Comparison of ENCODE assay signal across 26 mouse cellular contexts in the genomic region with DNA sequence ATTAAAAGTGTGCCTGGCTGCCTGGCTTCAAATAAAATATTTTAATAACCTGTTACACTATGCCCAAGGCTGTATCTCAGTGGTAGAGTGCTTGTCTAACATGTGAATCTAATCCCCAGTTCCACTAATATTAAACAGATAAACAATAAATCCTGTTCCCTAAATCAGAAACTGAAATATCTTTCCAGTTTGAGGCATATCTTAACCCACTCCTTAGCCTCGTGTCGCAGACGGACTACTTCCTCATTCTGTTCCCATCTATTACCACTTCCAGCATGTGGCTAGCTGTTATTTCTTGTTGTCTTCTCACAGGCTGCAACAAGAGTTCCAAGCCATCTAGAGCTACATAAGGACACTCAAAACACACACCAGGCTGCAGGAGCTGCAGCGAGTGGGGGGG. TPM values are rescaled to one million over a fixed set of nuclear protein-coding genes. Genes with fewer than 3 reads are reported as not detected.
DNase-seq lines count a peak whose midpoint lies in the region; ATAC-seq and TF ChIP-seq lines count a peak whose summit lies in the region.
"Had no signal": no experiment of that assay in that cellular context is flagged by ENCODE, and none has a peak within 500 bp of the region (broad histone marks: within the 10 kb centered on the region; RNA-seq: fewer than 3 reads in every experiment).

No protein-coding gene starts in this region.

- H3K4me3 ChIP-seq in liver, adult 2 months (ENCODE audit: insufficient read depth, low read depth, low read length), result no peak overlapping the region
- H3K4me3 ChIP-seq in CH12.LX (replicated peaks in 1 of 3; ENCODE audit: low read depth in 2 of 3, low read length in 2 of 3, poor library complexity in 1 of 3), result no peak overlapping the region
- H3K4me3 ChIP-seq: embryonic facial prominence, embryonic 10.5 days; forebrain, embryonic 10.5 days; heart, embryonic 15.5 days; layer of hippocampus, adult 2 months; limb, embryonic 12.5 days; lung, embryonic 15.5 days; neural tube, embryonic 15.5 days had no signal

- DNase-seq in liver, adult 2 months (ENCODE audit: extremely low read depth, low read depth, low spot score), result peak; percentile 29
- DNase-seq in liver (no peak), CH12.LX (ENCODE audit: extremely low read depth) (no peak)
- DNase-seq in urinary bladder, postnatal 4 days (ENCODE audit: low spot score in 2 of 2), result no peak
- DNase-seq in cerebellum, postnatal 25 days, result no peak
- DNase-seq in adrenal gland, adult 8-10 months, result no peak
- DNase-seq: adrenal gland, postnatal 25 days; cerebellum, adult 9-10 months; forebrain, postnatal 0 days; gastrocnemius, postnatal 36 days; heart, postnatal 4 days; kidney, postnatal 25 days; layer of hippocampus, postnatal 36 days had no signal

- H3K4me1 ChIP-seq in liver, adult 2 months (ENCODE audit: control insufficient read depth, insufficient read depth, low read length), result no peaks in the 10 kb centered on the region
- peaks cover 8 to 38% of the 10 kb centered on the region in 2 experiments for H3K4me1 ChIP-seq in CH12.LX (ENCODE audit: control insufficient read depth in 1 of 2, insufficient read depth in 2 of 2)

- WGBS in liver, adult 2 months, result 83% methylated on average over 3 of the region's 4 CpGs

- dilution Hi-C loops in CH12.LX (cut with MboI; ENCODE audit: extremely low pct_ligation_motif_present, extremely low pct_unique_long_range_greater_than_20kb, low sequenced_read_pairs), result no loop called here

- no peaks in the 10 kb centered on the region for H3K36me3 ChIP-seq in liver, adult 2 months (ENCODE audit: control insufficient read depth, insufficient read depth, low read length)
- peaks cover 0 to 3% of the 10 kb centered on the region in 2 experiments for H3K36me3 ChIP-seq in CH12.LX (replicated peaks in 1 of 2; ENCODE audit: control insufficient read depth in 1 of 2, insufficient read depth in 1 of 2, low read length in 1 of 2)
- H3K36me3 ChIP-seq: embryonic facial prominence, embryonic 10.5 days; forebrain, embryonic 10.5 days; heart, embryonic 15.5 days; limb, embryonic 12.5 days; lung, embryonic 15.5 days; neural tube, embryonic 15.5 days had no signal

- H3K27me3 ChIP-seq in liver, adult 2 months (ENCODE audit: control insufficient read depth, insufficient read depth, low read length), result no peaks in the 10 kb centered on the region
- H3K27me3 ChIP-seq in CH12.LX (replicated peaks), result no peaks in the 10 kb centered on the region
- H3K27me3 ChIP-seq: heart, embryonic 15.5 days; limb, embryonic 12.5 days; lung, embryonic 15.5 days; neural tube, embryonic 15.5 days had no signal

- in situ Hi-C loops in CH12.LX (cut with MboI; ENCODE audit: low pct_ligation_motif_present, low pct_unique_long_range_greater_than_20kb, low sequenced_read_pairs), result no loop called here

- H3K79me2 ChIP-seq in liver, adult 2 months (ENCODE audit: control insufficient read depth, insufficient read depth, low read length), result no peaks in the 10 kb centered on the region
- H3K79me2 ChIP-seq in CH12.LX (replicated peaks; ENCODE audit: control insufficient read depth, extremely low read depth, insufficient read depth, poor library complexity, severe bottlenecking), result no peaks in the 10 kb centered on the region

- no peak for TF ChIP-seq RAD21 in CH12.LX (IDR thresholded peaks at IDR 0.05; ENCODE audit: low read depth, low read length)

- no peak overlapping the region for H3K9ac ChIP-seq in liver, adult 2 months (ENCODE audit: low read depth, low read length)
- no peak overlapping the region for H3K9ac ChIP-seq in CH12.LX (ENCODE audit: insufficient read depth, low read depth)
- H3K9ac ChIP-seq: forebrain, postnatal 0 days; heart, embryonic 15.5 days; limb, embryonic 12.5 days; liver, embryonic 14.5 days; lung, embryonic 15.5 days; neural tube, embryonic 15.5 days had no signal

- no peak for TF ChIP-seq POLR2A in liver, adult 2 months (IDR thresholded peaks at IDR 0.05; ENCODE audit: extremely low read depth, insufficient read depth, low read length)
- no peak for TF ChIP-seq POLR2A in CH12.LX (IDR thresholded peaks at IDR 0.05; ENCODE audit: low read depth, low read length)

- peak; percentile 43 for ATAC-seq in granulocyte monocyte progenitor cell, adult 5-6 weeks (replicated peaks; ENCODE audit: poor library complexity, severe bottlenecking)
- 0 out of 2 replicates have a peak, but pooled peaks have one; percentile 27 for ATAC-seq in monocyte, adult 5-6 weeks (replicated peaks; ENCODE audit: insufficient number of reproducible peaks, low FRiP score, low TSS enrichment, poor library complexity, severe bottlenecking)
- ATAC-seq: forebrain, postnatal 0 days; hindbrain, embryonic 16.5 days; intestine, postnatal 0 days had no signal

- no peak overlapping the region for H3K4me2 ChIP-seq in CH12.LX (ENCODE audit: insufficient read depth, low read depth, poor library complexity, severe bottlenecking)
- H3K4me2 ChIP-seq: heart, embryonic 15.5 days; limb, embryonic 12.5 days; lung, embryonic 15.5 days; neural tube, embryonic 15.5 days had no signal

- H3K9me3 ChIP-seq in CH12.LX (replicated peaks; ENCODE audit: low read length), result no peaks in the 10 kb centered on the region
- H3K9me3 ChIP-seq: embryonic facial prominence, embryonic 10.5 days; forebrain, embryonic 10.5 days; heart, embryonic 15.5 days; limb, embryonic 12.5 days; lung, embryonic 15.5 days; neural tube, embryonic 15.5 days had no signal

- no peak for TF ChIP-seq CTCF in liver, adult 2 months (IDR thresholded peaks at IDR 0.05; ENCODE audit: low read depth, low read length)
- no peak for TF ChIP-seq CTCF in CH12.LX (conservative IDR thresholded peaks at IDR 0.05 in 1 of 2, IDR thresholded peaks at IDR 0.05 in 1 of 2; ENCODE audit: low read depth in 2 of 2, low read length in 2 of 2)

- TF ChIP-seq EP300 in CH12.LX (IDR thresholded peaks at IDR 0.05; ENCODE audit: low read length), result peak; percentile 35; the same call in 1 of the 2 replicates

- H3K27ac ChIP-seq in liver, adult 2 months (replicated peaks; ENCODE audit: insufficient read depth, low read depth, low read length), result no peak overlapping the region
- no peak overlapping the region for H3K27ac ChIP-seq in CH12.LX (ENCODE audit: insufficient read depth, low read depth)
- H3K27ac ChIP-seq: embryonic facial prominence, embryonic 10.5 days; forebrain, embryonic 10.5 days; heart, embryonic 15.5 days; layer of hippocampus, adult 2 months; limb, embryonic 12.5 days; liver, embryonic 14.5 days; lung, embryonic 15.5 days; neural tube, embryonic 15.5 days; stomach, postnatal 0 days had no signal

TF ChIP-seq in CH12.LX, 34 proteins besides CTCF, POLR2A, EP300 and RAD21:
- TF ChIP-seq E2F4 (IDR thresholded peaks at IDR 0.05; ENCODE audit: insufficient replicate concordance, low read depth, low read length), result no peak
- TF ChIP-seq ZC3H11A (IDR thresholded peaks at IDR 0.05; ENCODE audit: low read depth, low read length), result no peak
- no peak for TF ChIP-seq PAX5 (IDR thresholded peaks at IDR 0.05; ENCODE audit: low read length)
- TF ChIP-seq GABPA (IDR thresholded peaks at IDR 0.05; ENCODE audit: insufficient replicate concordance, low read depth, low read length), result no peak
- TF ChIP-seq JUND (conservative IDR thresholded peaks at IDR 0.05; ENCODE audit: low read depth, low read length), result no peak
- peak; percentile 24; the same call in 1 of the 2 replicates for TF ChIP-seq ELF1 (IDR thresholded peaks at IDR 0.05; ENCODE audit: low read depth, low read length)
- no peak for TF ChIP-seq RCOR1 (conservative IDR thresholded peaks at IDR 0.05; ENCODE audit: low read depth, low read length)
- no peak for TF ChIP-seq POLR2AphosphoS2 (IDR thresholded peaks at IDR 0.05; ENCODE audit: low read depth, low read length)
- TF ChIP-seq CHD2 (IDR thresholded peaks at IDR 0.05; ENCODE audit: low read length), result no peak
- peak; percentile 76 for TF ChIP-seq MAX (IDR thresholded peaks at IDR 0.05; ENCODE audit: low read length)
- no peak for TF ChIP-seq SMC3 (IDR thresholded peaks at IDR 0.05; ENCODE audit: low read depth, low read length)
- TF ChIP-seq KAT2A (IDR thresholded peaks at IDR 0.05; ENCODE audit: insufficient replicate concordance, low read length), result no peak
- no peak for TF ChIP-seq BHLHE40 (IDR thresholded peaks at IDR 0.05; ENCODE audit: low read depth, low read length)
- peak; percentile 71 for TF ChIP-seq MYC (IDR thresholded peaks at IDR 0.05; ENCODE audit: low read depth, low read length)

RNA-seq across cellular contexts. Expression of a gene that starts 18.4 kb away (rescaled TPM):
- total RNA-seq in liver, adult 2 months (2014; rRNA removed), result 1.9 and 2.4 TPM in 2 replicates
- polyA plus RNA-seq in liver, adult 2 months (2012; rRNA removed), result 0.76 and 1.4 TPM in 2 replicates
- 73.4 and 84.3 TPM in 2 replicates for total RNA-seq in CH12.LX (2012; rRNA removed)
- total RNA-seq in CH12.LX (2014; rRNA removed), result 58.5 and 63.7 TPM in 2 replicates
- polyA plus RNA-seq in CH12.LX (2012; ENCODE audit: insufficient read length, low read depth), result 201 and 238 TPM in 2 replicates
- total RNA-seq in granulocyte monocyte progenitor cell, adult 5-6 weeks (2014; fragmentation: Nextera tagmentation), result 143 and 171 TPM in 2 replicates
- 99.8 and 115 TPM in 2 replicates for total RNA-seq in granulocyte monocyte progenitor cell, adult 5-6 weeks (2017)
- 23.7 to 34.3 TPM (median 24.1 TPM) in 3 replicates for total RNA-seq in monocyte, adult 5-6 weeks (2017)
- 10 to 100 TPM; 13.3 to 19.8 (median 18.5) TPM for total RNA-seq in adrenal gland, adult 8-10 months (2022)
